Mouse (Mus musculus): ENCODE results near the gene Gm3411. TPM values are rescaled to one million over a fixed set of nuclear protein-coding genes. Genes with fewer than 3 reads are reported as not detected.
"Not testable (repeated sequence)": the region's sequence is repeated elsewhere in the genome, so short reads cannot be mapped to it uniquely, and the experiment has no call there.

Gm3411 gene
- total RNA-seq (2021): under 1 TPM in 1 of 2 experiments, not detected in 1; 0.23 TPM
- long read RNA-seq, experiment 1: 0 reads
- long read RNA-seq, experiment 2: 0 reads

DNA sequence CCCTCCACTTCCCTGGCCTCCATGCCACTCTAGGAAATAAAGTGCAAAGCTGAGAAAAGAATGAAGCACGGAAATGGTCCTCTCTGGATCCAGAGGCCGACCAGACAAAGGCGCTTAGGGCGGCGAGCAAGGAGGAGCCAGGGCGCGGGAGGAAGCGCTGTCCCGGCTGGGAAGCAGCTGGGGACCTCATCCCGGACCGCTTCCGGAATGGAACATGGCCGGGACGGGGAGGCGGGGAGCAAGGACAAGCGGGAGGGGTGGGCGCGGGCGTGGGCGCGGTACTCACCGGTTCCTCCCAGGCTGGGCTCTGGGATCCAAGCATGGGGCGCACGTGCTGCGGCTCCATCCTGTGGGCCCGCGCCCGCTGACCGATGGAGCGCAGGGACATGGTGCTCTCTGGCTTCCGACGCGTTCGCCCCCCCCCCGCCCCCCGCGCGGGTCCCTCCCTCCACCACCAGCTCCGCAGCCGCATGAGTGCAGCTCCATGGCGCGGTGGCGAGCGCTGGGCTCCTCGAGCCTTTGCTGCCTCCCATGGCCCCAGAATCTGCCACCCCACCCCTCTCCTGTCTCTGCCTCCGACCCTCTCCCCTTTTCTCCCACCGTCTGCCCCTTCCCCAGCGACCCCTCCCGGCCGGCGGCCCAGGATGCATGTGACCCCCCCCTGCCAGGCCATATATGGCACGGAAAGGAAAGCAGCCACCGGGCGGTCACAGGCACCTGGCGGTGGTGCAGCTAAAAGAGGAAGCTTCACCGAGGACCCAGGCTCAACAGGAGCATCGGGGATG, at the start of gene Gm3411:
Gene Gm3411, minus strand, starts transcription at position 320 of the 785 bp plus-strand sequence.
- DNase-seq: peak; percentile 32 to 40

DNA sequence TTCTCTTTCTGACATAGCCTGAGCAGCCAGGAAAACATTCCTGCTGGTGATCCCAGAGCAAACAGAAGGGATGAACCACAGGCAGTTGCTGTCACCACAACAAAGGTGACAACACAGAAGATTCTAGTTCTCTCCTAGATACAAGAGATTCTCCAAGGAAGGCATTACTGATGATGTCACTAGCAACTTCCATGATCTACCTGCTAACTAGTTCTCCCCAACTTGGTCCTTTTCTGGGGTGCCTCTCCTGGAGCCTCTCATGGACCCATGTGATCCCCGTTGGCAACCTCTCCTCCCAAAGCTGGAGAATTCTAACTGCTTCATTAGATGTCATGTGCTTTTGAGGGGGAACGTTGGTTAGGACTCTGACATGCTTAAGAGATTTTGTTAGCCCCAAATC, 17.7 kb upstream of the Gm3411 start, which contains the start of gene Gm21103:
Gene Gm21103, minus strand, starts transcription at position 101 of the 400 bp plus-strand sequence.
- DNase-seq: not testable (repeated sequence)

DNA sequence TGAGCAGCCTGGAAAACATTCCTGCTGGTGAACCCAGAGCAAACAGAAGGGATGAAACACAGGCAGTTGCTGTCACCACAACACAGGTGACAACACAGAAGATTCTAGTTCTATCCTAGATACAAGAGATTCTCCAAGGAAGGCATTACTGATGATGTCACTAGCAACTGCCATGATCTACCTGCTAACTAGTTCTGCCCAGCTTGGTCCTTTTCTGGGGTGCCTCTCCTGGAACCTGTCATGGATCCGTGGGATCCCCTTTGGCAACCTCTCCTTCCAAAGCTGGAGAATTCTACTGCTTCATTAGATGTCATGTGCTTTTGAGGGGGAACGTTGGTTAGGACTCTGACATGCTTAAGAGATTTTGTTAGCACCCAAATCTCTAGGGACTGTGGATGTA, 67.9 kb downstream of the Gm3411 start, which contains the start of gene Gm21560:
Gene Gm21560, minus strand, starts transcription at position 101 of the 400 bp plus-strand sequence.
- not testable (repeated sequence) for DNase-seq

Other genes starting within 250 kb of the Gm3411 start
- not detected for gene Gm6337, start 229.0 kb downstream of the Gm3411 start, total RNA-seq (2021)
- gene Gm8206, start 193.3 kb downstream of the Gm3411 start, total RNA-seq (2021): not detected
- gene Gm3468, start 178.6 kb downstream of the Gm3411 start, total RNA-seq (2021): under 1 TPM in 1 of 2 experiments, not detected in 1; 0.20 TPM
- gene Gm3476, start 161.4 kb downstream of the Gm3411 start, total RNA-seq (2021): not detected
- not detected for gene Gm21560, start 68.0 kb downstream of the Gm3411 start, total RNA-seq (2021)
- gene Gm21103, start 17.6 kb upstream of the Gm3411 start, total RNA-seq (2021): not detected
- not detected for gene Gm3618, start 56.4 kb upstream of the Gm3411 start, total RNA-seq (2021)
- gene Gm16440, start 103.1 kb upstream of the Gm3411 start, total RNA-seq (2021): not detected
- under 1 TPM in 1 of 2 experiments, not detected in 1; 0.16 TPM for gene Gm3591, start 125.2 kb upstream of the Gm3411 start, total RNA-seq (2021)
- not detected for gene Gm3594, start 157.4 kb upstream of the Gm3411 start, total RNA-seq (2021)